Mouse (Mus musculus) forelimb bud, embryonic 11.5 days (tissue): ENCODE results near the gene Gm49711.
A peak's percentile ranks its signal among the peaks of the same experiment; 100 is the strongest.
"Not testable (repeated sequence)": the region's sequence is repeated elsewhere in the genome, so short reads cannot be mapped to it uniquely, and the experiment has no call there.

ENCODE experiments used
- DNase-seq: peaks from one replicate; pipeline ENCODE4 v3.0.0-alpha.2; 2012; ENCODE audit warnings: low read depth, low spot score

Gm49711 gene

DNA sequence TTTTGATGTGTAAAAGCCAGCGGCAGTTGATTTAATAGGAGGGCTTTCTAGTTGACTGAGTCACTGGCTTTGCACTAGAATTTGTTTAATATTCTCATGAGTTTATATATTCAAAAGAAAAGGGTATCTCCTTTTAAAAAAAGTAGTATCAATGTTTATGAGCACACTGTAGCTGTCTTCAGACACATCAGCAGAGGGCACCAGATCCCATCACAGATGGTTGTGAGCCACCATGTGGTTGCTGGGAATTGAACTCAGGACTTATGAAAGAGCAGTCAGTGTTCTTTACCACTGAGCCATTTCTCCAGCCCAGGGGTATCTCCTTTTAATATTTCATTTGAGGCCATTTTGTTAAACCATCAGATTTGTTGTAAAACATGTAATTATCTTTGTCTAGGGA is 4.7 kb downstream of the Gm49711 start:
- DNase-seq = no peak

- no peak for DNase-seq
Observed at GRCm38 (mm10) chr16:92064801-92065200, 6.7 kb downstream of the Gm49711 start.

DNA sequence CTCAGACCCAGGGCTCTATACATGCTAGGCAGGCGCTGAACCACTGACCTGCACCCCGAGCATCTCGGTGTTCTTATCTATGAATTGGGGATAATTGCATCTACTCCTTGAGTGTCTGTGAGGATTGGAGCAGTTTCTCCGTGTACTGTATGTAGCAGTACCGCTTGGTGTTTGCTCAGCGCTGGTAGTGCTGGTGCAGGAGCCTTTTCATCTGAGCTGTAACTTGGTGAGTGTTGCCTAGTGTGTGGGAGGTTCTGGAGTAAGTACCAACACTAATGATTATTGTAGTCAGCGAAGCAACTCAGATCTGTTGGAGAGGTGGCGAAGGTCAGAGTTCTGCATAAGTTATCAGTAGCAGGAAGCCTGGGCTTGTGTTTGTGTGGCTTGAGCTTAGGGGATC is 12.2 kb downstream of the Gm49711 start:
- no peak for DNase-seq

DNA sequence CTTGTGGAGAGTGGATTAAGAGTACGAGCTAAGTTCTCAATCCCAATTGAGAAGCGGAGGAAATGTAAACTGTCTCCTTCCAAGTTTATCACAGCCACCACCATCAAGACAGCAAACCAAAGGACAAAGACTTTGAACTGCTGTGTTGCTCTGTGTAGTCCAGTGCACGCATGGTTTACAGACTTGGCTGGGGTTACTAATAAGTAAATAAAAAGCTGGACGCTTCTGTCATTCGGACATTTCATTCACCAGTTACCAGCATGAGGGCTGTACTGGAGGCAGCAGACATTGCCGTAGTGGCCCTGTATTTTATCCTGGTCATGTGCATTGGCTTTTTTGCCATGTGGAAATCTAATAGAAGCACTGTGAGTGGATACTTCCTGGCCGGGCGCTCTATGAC is 18.7 kb downstream of the Gm49711 start:
- DNase-seq = no peak

DNA sequence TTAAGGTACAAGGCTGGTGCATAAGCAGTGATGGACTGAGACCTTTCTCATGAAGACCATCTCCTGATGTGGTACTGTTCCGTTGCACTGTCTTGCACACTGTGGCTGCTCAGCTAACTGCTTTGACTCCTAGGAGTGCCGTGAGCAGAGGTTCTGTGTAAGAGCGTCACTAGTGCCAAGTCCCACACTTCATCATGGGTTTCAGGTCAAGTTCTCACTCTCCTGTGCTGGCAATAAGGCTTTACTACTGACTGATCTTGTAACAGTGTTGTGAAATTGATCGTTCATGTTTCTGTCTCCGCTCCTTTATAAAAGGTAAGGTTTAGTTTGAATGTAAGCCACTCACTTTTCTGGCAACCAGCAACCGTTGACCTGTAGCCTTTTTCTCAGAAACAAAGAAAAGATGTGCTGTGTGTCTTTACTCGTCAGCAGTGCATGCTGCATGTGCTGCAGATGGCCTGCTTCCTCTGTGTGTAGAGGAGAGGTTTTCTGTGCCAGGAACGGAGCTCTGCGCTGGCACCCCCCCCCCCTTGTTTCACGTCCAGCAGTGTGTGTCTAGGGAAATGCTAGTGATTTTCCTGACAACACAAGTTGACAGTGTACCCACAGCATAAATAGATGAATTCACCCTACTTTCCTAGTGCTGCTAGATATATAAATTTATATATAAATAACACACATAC is 25.8 kb downstream of the Gm49711 start:
- DNase-seq = no peak

GRCm38 (mm10) chr16:92089225-92089624 is 31.1 kb downstream of the Gm49711 start:
- no peak for DNase-seq

DNA sequence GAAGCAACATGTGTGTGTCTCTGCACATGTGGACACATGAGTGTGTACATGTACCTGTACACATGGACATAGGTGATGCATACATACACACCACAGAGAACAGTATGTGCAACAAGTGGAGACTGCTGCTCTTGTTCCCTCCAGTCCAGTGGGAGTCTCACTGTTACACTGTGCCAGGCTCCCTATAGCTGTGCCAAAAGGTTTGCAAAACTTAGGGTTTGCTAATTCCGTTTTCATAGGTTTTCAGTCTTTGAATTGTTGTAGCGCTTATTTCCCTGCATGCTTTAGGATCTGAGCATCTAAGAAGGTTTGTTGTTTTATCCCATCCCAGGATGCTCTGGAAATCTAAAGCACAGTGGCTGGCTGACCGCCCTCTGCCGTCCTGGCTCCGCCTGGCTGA is 33.8 kb downstream of the Gm49711 start:
- no peak for DNase-seq

- peak; percentile 66 for DNase-seq
Observed at GRCm38 (mm10) chr16:92098351-92099051, 40.4 kb downstream of the Gm49711 start.

- DNase-seq = no peak
Observed at GRCm38 (mm10) chr16:92099598-92099997, 41.5 kb downstream of the Gm49711 start.

DNA sequence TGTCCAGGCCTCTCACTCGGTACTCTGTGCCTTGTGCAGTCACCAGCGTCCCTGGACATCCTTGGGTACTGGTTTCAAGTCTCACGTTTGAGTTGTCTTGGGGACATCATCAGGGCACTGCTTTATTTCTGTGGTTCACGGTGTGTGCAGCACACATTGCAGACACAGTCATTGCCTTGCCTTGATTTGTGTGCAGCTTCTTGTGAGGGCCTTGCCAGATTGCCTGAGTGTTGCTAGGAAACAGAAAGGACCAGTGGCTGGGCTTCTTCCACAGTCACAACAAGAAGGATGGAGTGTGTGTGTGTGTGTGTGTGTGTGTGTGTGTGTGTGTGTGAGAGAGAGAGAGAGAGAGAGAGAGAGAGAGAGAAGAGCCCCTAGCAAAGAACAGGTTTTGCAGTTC is 42.0 kb downstream of the Gm49711 start:
- no peak for DNase-seq

- no peak for DNase-seq
Observed at GRCm38 (mm10) chr16:92102115-92102514, 44.0 kb downstream of the Gm49711 start.

GRCm38 (mm10) chr16:92102931-92103330 is 44.8 kb downstream of the Gm49711 start:
- DNase-seq = not testable (repeated sequence)

DNA sequence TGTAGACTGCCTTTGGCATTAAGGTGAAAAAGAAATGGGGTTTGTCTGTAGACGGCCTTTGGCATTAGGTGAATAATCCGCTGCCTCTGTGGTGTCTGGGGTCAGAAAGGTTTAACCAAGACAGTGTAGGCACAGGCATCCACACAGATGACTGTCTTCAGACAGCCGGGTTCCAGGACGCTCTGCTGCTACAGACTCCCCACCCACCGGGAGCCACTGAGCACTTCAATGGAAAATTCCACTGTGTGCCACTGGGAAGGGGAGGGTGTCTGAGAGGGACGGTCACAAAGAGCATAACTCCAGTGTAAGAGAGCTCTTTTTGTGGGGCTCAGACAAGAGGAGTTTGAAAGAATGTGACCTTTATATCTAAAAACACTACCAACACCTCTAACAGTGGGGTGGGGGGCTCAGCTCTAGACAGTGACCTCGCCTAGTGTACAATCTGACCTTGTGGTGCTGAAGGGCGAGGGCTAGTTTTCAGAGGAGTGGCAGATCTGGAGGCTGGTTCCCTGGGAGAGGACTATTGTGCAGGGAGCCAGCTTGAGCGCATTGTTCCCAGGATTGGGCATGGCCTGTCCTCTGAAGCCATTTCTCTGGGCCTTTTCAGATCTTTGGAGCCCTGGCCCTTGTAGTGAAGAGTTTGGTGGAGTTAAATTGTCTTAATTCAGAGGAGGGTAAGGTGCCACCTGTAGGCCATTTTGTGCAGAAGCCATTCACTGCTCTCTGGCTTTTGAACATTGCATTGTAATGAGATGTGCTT is 45.6 kb downstream of the Gm49711 start:
- DNase-seq = no peak

DNA sequence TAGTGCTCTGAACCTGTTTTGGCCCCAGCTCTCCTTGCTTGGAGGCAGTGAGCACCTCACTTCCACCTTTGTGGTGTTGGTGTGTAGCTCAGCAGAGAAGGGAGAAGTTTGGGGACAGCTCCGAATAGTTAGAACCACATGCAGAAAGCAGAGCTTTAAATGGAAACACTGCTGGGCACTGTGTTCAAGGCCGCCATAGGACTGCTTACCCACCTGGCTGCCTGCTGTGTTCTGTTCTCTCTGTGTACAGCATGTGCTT is 46.1 kb downstream of the Gm49711 start:
- DNase-seq = no peak

DNA sequence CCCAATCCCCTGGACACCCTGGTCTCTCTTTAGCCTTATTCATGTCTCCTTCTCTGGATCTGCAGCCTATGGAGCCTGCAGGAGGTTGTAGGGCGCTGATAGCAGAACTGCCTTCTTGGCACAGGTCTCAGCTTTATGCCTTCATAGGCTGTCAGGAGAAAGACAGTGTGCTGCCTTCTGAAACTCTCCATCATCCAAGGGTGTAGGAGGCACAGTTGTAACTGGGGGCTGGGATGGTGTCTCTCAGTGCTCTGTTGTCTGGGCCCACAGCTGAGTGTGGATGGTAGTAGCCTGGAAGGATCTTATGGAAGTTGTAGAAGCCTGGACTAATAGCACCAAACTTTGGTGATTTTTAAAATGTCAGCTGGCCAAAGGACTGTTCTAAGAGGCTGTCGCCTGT is 46.8 kb downstream of the Gm49711 start:
- no peak for DNase-seq

- DNase-seq = no peak
Observed at GRCm38 (mm10) chr16:92105631-92106030, 47.5 kb downstream of the Gm49711 start.

GRCm38 (mm10) chr16:92107346-92107745 is 49.2 kb downstream of the Gm49711 start:
- DNase-seq = no peak

DNA sequence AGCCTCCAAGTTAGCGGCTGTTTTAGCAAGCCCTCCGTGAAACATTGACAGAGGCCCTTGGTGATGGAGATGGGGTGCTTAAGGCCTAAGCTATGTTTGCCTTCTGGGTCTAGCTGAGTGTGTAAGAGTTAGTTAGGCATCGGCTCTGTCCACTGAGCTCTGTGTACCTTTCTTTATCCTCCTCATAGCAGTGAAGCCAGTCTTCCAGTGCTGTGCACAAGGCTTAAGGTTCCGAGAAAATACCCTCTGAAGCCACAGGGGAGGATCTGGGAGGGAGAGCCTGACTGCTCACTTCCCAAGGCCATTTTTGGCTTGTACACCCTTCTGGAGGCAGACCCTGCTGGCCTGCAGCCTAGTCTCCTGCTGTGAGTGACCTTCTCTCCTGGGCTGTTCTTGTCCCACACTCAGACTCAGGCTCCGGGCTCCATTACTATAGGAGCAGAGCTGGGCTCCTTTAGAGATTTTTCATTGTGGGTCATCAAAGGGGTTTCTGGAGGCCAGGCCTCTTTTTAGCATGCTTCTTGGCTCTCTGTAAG is 56.7 kb downstream of the Gm49711 start:
- DNase-seq = no peak

- no peak for DNase-seq
Observed at GRCm38 (mm10) chr16:92115611-92116421, 57.7 kb downstream of the Gm49711 start.

GRCm38 (mm10) chr16:92117337-92118209 is 59.5 kb downstream of the Gm49711 start:
- no peak for DNase-seq

DNA sequence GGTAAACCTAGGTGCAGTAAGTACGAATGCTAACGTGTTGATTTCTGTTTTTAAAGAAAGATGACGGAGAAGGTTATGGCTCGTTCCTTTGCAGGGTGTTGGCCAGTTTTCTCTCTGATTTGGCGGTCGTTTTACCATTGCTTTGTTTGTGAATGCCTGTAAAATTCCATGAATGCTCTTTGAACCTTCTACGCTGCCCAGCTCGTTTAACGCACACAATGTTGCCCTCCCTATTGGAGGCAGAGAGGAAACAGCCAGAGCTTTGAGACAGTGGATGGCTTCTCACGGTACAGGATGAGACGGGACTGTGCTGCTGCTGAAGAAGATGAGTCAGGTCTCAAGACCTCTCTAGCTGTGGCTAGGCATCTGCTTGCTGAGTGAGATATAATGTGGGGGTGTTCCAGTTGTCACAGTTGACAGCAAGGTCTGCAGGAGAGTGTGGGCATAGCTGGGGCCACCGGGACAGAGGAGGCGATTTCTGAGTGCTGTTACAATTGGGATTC is 60.9 kb downstream of the Gm49711 start:
- DNase-seq = no peak
